Mouse (Mus musculus) embryonic facial prominence, embryonic 13.5 days (tissue): ENCODE results near the gene Disp1. TPM values are rescaled to one million over a fixed set of nuclear protein-coding genes. Genes with fewer than 3 reads are reported as not detected.

Experiments
- ATAC-seq: fragments of 200-750 bp; cut with Nextera tagmentation; 2 replicates; pipeline ENCODE4 v1.8.0; 2017; ENCODE audit warnings: low read depth; ENCODE audit not compliant: insufficient number of reproducible peaks, insufficient read depth, low FRiP score, low TSS enrichment
- H3K27ac ChIP-seq: fragments of 300-500 bp; sonication (generic); 2 replicates; pipeline ENCODE4 v1.5.1; 2015; ENCODE audit warnings: moderate library complexity, mild to moderate bottlenecking, inconsistent platforms
- H3K27me3 ChIP-seq: fragments of 300-500 bp; sonication (generic); 2 replicates; pipeline ENCODE4 v1.6.1; 2015; ENCODE audit warnings: mild to moderate bottlenecking, inconsistent platforms
- H3K36me3 ChIP-seq: fragments of 300-500 bp; sonication (generic); 2 replicates; pipeline ENCODE4 v1.6.1; 2015; ENCODE audit warnings: mild to moderate bottlenecking, inconsistent platforms
- H3K4me1 ChIP-seq: fragments of 300-500 bp; sonication (generic); 2 replicates; pipeline ENCODE4 v1.6.1; 2015; ENCODE audit warnings: inconsistent platforms
- H3K4me2 ChIP-seq: fragments of 300-500 bp; sonication (generic); 2 replicates; pipeline ENCODE4 v1.6.1; 2015; ENCODE audit warnings: moderate library complexity, mild to moderate bottlenecking, inconsistent platforms
- H3K4me3 ChIP-seq: fragments of 300-500 bp; sonication (generic); 2 replicates; pipeline ENCODE4 v1.5.1; 2015; ENCODE audit warnings: mild to moderate bottlenecking, inconsistent platforms
- H3K9ac ChIP-seq: fragments of 300-500 bp; sonication (generic); 2 replicates; pipeline ENCODE4 v1.6.1; 2015; ENCODE audit warnings: mild to moderate bottlenecking, inconsistent platforms
- H3K9me3 ChIP-seq: fragments of 300-500 bp; sonication (generic); 2 replicates; pipeline ENCODE4 v1.6.1; 2016; ENCODE audit warnings: inconsistent platforms
- WGBS: fragments of 180-500 bp; shearing (Covaris S2); methylation state at CpG from one replicate; pipeline ENCODE4 v1.1.7; 2015; ENCODE audit warnings: mixed read lengths; 5-methylcytosine and 5-hydroxymethylcytosine counted together
- polyA plus RNA-seq: library from polyadenylated mRNA; unstranded; fragments of >200 nt; fragmentation: Nextera tagmentation; extraction: Ambion mirVana; gene quantifications from 2 replicates; pipeline ENCODE4 v1.2.1, GENCODE M21; 2015

Gene Disp1
- polyA plus RNA-seq, 1 experiment from 2014 or later = 17.2 TPM

DNA sequence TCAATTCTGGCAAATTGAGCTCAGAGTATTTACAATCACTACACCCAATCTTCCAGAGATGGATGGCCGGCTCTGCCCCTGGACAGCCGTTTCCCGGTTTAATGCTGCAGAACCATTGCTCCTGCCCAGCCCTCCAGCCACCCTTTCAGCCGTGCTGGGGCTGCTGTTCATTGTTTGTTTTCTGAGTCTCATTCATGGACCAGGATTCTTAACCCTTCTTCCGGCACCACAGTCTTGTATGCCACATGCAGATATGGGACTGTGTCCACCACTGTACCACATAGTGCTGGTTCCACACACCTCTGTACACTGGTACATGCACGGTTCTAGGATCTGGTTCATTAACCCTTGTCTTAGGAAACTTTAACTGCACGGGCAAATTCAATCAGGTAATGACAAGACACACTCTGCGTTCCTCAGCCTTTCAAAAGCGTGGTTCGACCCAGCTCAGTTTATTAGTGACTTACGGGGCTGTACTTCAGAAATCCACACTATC is 12.4 kb upstream of the Disp1 start:
- H3K36me3 ChIP-seq = no peaks in the 10 kb centered on the region
- H3K4me3 ChIP-seq = no peak overlapping the region
- no peak for ATAC-seq
- H3K9ac ChIP-seq = no peak overlapping the region
- no peaks in the 10 kb centered on the region for H3K9me3 ChIP-seq
- no peaks in the 10 kb centered on the region for H3K27me3 ChIP-seq
- no peak overlapping the region for H3K27ac ChIP-seq
- 84% methylated on average over 11 of the region's 11 CpGs for WGBS
- no peak overlapping the region for H3K4me2 ChIP-seq
- peaks cover 10% of the 10 kb centered on the region for H3K4me1 ChIP-seq

DNA sequence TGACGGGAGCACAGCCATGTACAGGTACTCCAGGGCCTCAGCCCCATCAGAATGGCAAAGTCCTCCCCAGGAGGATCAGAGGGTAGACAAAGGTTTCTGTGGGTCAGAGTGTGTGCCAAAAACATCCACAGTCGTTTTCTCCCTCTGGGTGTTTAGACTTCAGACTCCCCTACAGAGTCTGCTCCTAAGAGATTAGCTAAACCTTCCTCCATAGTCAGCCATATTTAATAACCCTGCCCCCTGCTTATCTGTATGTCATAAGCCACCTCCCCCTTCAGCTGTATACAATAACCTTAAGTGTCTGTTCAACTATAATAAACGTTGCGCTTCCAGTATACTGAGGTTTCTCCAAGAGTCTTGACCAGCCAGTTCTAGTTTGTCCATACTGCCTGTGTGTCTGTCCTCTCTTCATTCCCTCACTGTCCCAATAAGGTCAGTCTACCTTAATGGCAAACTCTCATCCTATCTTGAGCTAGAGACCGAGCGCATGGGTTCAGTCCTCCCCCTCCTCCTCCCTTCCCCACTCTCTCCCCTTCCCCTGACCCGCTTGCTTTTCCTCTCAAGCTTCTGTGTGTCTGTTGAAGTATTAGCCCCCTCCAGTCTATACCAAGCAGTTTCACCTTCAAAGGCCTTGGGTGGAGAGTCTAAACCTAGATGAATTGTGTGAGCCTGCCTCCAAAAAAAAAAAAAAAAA is 11.8 kb upstream of the Disp1 start:
- H3K27me3 ChIP-seq = no peaks in the 10 kb centered on the region
- no peak overlapping the region for H3K9ac ChIP-seq
- peaks cover 13% of the 10 kb centered on the region for H3K4me1 ChIP-seq
- H3K9me3 ChIP-seq = no peaks in the 10 kb centered on the region
- no peak overlapping the region for H3K4me2 ChIP-seq
- ATAC-seq = no peak
- H3K4me3 ChIP-seq = no peak overlapping the region
- H3K27ac ChIP-seq = no peak overlapping the region
- H3K36me3 ChIP-seq = no peaks in the 10 kb centered on the region
- 68% methylated on average over 7 of the region's 7 CpGs for WGBS

DNA sequence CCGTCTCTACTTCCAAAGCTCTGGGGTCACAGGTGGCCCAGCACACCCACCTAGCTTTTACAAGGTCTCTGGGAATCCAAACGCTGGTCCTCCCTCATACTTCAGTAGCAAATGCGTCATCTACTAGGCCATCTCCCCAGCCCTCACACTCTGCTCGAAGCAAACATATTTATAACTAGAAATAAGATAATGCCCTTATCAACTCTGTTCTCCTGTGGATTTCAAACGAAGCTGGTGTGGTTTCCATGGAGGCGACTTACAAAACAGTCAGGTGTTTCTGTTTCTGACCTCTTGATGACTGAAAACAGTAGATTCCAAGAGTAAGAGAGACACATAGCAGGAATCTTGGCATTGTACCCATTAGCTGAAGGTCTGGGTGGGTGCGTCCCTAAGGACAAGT is 6.1 kb upstream of the Disp1 start:
- Histone ChIP-seq H3K4me2 (no peak overlapping the region), H3K27me3 (no peaks in the 10 kb centered on the region), H3K27ac (no peak overlapping the region), H3K9ac (no peak overlapping the region), H3K4me3 (no peak overlapping the region), H3K9me3 (no peaks in the 10 kb centered on the region), H3K4me1 (peaks cover 14% of the 10 kb centered on the region), H3K36me3 (no peaks in the 10 kb centered on the region)
- 87% methylated on average over 7 of the region's 7 CpGs for WGBS
- no peak for ATAC-seq

DNA sequence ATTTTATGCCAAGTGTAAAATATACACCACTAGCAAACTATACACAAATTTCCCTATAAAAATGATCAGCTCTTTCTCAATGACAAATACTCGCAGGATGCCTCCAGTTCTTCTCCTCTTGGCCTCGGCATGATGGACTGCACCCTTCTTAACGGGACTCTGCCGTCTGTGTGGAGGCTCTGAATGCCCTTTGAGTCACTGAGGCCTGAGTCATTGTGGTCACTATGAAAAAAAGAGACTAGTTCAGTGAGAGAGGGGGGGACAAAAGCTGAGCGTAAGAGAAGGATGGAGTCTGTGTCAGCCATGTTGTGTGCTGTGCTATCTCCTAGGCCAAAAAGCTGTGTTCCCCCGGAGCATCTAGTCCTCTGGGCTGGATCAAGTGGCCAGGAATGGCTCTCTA is 2.3 kb downstream of the Disp1 start:
- H3K27ac ChIP-seq = no peak overlapping the region
- no peak overlapping the region for H3K4me2 ChIP-seq
- 93% methylated on average over 6 of the region's 6 CpGs for WGBS

DNA sequence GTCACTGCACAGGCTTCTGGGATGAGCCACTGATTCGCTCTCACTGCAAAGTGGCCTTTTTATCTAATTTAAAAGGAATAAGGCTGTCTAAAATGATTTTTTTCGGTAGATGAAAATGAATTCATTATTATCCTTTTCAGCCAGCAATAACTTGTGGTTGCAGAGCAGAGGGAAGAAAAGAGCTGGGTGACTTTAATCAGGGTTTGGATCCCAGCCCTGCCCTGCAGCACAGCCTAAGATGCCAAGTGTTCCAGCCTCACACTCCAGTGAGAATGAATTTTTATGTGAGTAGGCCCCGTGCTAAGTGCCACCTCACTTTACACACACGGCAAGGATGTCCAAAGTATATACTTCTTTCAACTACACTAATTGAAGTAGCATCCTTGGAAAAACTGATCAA is 4.6 kb downstream of the Disp1 start:
- H3K9me3 ChIP-seq = no peaks in the 10 kb centered on the region
- H3K4me3 ChIP-seq = no peak overlapping the region
- WGBS = 57% methylated on average over 4 of the region's 4 CpGs
- H3K27ac ChIP-seq = no peak overlapping the region; the same call in 1 of the 2 replicates
- ATAC-seq = no peak
- no peak overlapping the region for H3K4me2 ChIP-seq
- peaks cover 4% of the 10 kb centered on the region; the same call in 1 of the 2 replicates for H3K36me3 ChIP-seq
- H3K9ac ChIP-seq = no peak overlapping the region
- peaks cover 63% of the 10 kb centered on the region for H3K4me1 ChIP-seq
- no peaks in the 10 kb centered on the region for H3K27me3 ChIP-seq

More for the DNA sequence above, 2.3 kb downstream of the Disp1 start:
- H3K36me3 ChIP-seq = peaks cover 4% of the 10 kb centered on the region; the same call in 1 of the 2 replicates
- H3K27me3 ChIP-seq = no peaks in the 10 kb centered on the region
- ATAC-seq = no peak
- H3K4me1 ChIP-seq = peaks cover 53% of the 10 kb centered on the region
- H3K4me3 ChIP-seq = no peak overlapping the region
- H3K9me3 ChIP-seq = no peaks in the 10 kb centered on the region
- H3K9ac ChIP-seq = no peak overlapping the region

DNA sequence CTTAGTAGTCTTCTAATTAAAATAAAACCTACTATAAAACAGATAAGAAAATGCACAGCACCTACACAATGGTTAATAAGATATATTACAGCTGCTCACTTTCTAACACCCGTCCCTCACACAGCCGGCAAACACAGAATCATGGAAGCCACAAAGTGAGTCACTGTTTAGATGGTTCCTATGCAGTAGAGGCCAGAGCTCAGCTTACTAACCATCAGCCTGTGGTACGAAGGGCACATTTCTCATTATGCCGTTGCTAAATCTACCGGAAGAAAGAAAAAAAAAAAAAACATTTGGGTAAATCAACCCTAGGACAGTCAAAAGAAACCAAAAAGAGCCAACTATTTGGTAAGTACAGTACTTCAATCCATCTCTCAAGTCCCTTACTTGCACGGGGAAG is 5.6 kb downstream of the Disp1 start:
- Histone ChIP-seq H3K9me3 (no peaks in the 10 kb centered on the region), H3K27me3 (no peaks in the 10 kb centered on the region), H3K27ac (no peak overlapping the region), H3K4me3 (no peak overlapping the region), H3K9ac (no peak overlapping the region), H3K36me3 (peaks cover 4% of the 10 kb centered on the region; the same call in 1 of the 2 replicates), H3K4me2 (no peak overlapping the region), H3K4me1 (peaks cover 63% of the 10 kb centered on the region)
- no peak for ATAC-seq
- 86% methylated on average over 6 of the region's 6 CpGs for WGBS

DNA sequence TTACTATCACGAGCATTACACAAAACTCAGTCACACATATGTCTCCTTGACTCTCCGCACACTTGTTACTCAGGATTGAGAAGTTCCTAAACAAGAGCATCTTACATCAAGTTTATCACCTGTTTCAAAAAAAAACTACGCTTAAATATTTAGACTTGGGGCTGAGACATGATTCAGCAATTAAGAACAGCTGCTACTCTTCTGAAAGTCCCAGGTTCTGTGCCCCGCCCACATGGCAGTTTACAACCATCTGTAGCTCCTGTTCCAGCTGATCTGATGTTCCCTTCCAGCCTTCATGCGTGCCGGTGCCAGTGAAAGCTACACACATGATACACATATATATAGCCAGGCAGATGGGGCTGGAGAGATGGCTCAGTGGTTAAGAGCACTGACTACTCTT is 7.5 kb downstream of the Disp1 start:
- no peak overlapping the region for H3K4me3 ChIP-seq
- no peak overlapping the region for H3K4me2 ChIP-seq
- no peaks in the 10 kb centered on the region for H3K9me3 ChIP-seq
- peaks cover 1% of the 10 kb centered on the region; the same call in 1 of the 2 replicates for H3K36me3 ChIP-seq
- no peak overlapping the region for H3K27ac ChIP-seq
- ATAC-seq = no peak
- WGBS = 79% methylated on average over 6 of the region's 6 CpGs
- H3K4me1 ChIP-seq = peaks cover 46% of the 10 kb centered on the region
- H3K27me3 ChIP-seq = no peaks in the 10 kb centered on the region
- H3K9ac ChIP-seq = no peak overlapping the region

DNA sequence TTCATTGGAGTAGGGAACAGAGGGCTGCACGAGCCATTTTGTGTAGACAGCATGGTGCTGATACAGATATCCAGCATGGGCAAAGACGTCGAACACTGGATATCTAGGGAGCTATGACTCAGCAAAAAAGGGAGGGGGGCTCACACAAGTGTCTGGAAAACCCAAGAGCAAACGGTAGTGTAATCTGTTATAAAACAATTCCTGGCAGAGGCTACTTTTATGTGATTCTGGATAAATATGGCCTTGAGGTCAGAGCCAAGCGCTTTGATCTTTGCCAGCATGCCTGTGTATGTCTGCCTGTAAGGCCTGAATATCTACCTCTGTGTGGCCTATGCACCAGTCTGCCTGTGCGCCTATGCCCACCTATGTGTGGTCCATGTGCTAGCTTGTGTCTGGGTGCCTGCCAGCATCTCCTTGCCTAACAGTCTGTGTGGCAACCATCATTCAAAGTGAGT is 8.5 kb downstream of the Disp1 start:
- 68% methylated on average over 6 of the region's 6 CpGs for WGBS
- ATAC-seq = no peak
- H3K9ac ChIP-seq = no peak overlapping the region
- no peak overlapping the region for H3K27ac ChIP-seq
- H3K9me3 ChIP-seq = no peaks in the 10 kb centered on the region
- peaks cover 46% of the 10 kb centered on the region for H3K4me1 ChIP-seq
- no peaks in the 10 kb centered on the region for H3K36me3 ChIP-seq
- H3K4me3 ChIP-seq = no peak overlapping the region
- no peak overlapping the region for H3K4me2 ChIP-seq
- no peaks in the 10 kb centered on the region for H3K27me3 ChIP-seq

DNA sequence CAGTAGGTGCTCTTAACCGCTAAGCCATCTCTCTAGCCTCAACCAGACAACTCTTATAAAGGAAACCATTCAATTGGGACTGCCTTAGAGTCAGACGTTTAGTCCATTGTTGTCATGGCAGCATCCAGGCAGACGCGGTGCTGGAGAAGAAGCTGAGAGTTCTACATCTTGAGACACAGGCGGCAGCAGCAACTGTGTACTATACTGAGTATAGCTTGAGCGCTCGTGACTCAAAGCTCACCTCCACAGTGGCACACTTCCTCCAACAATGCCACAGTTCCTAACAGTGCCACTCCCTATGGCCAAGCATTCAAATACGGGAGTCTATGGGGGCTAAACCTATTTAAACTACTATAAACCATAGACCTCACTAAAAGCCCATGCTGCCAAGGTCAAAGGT is 11.2 kb downstream of the Disp1 start:
- Histone ChIP-seq H3K4me3 (no peak overlapping the region), H3K36me3 (no peaks in the 10 kb centered on the region), H3K4me2 (no peak overlapping the region), H3K27ac (no peak overlapping the region), H3K27me3 (no peaks in the 10 kb centered on the region), H3K4me1 (peaks cover 28% of the 10 kb centered on the region), H3K9ac (no peak overlapping the region), H3K9me3 (no peaks in the 10 kb centered on the region)
- ATAC-seq = no peak
- 93% methylated on average over 8 of the region's 8 CpGs for WGBS

DNA sequence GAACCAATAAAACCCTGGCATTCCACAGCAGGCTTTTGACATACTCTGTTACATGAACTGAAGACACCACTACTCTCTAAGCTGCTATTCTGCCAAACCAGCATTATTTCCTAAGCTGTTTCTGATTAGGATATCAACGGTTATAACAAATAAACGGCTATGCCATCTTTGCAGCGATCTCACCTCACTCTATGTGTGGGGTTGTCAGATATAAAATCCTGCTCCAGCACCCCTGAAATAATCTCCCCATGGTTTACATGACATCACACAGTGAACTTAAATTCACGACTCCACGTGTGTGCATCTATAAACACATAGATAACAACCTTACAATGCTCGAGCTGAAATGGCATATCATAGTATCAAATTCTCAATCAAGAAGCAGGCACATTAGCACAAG is 13.7 kb downstream of the Disp1 start:
- no peaks in the 10 kb centered on the region for H3K9me3 ChIP-seq
- peaks cover 19% of the 10 kb centered on the region for H3K4me1 ChIP-seq
- 67% methylated on average over 6 of the region's 6 CpGs for WGBS
- no peaks in the 10 kb centered on the region for H3K36me3 ChIP-seq
- H3K27ac ChIP-seq = no peak overlapping the region
- H3K27me3 ChIP-seq = no peaks in the 10 kb centered on the region
- no peak overlapping the region for H3K4me3 ChIP-seq
- H3K4me2 ChIP-seq = no peak overlapping the region
- no peak for ATAC-seq
- H3K9ac ChIP-seq = no peak overlapping the region

DNA sequence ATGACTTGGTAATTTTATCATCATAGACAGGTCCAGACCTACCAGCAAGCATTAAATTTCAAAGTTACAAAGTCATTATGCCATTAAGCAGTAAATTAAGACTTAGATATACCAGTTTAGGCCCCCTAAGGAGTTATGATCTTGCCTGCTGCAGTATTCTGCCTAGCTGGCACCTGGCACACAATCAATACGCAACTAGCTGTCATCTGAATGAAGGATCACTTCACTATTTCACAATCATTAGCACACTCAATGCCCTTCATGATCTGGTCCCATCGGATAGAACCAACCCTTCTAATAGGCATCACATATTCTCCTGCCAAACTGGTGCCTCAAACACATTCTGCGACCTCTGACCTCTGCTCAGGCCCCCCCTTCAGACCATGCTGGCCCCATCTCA is 14.2 kb downstream of the Disp1 start:
- Histone ChIP-seq H3K4me3 (no peak overlapping the region), H3K4me2 (no peak overlapping the region), H3K27me3 (no peaks in the 10 kb centered on the region), H3K9me3 (no peaks in the 10 kb centered on the region), H3K4me1 (peaks cover 18% of the 10 kb centered on the region), H3K9ac (no peak overlapping the region), H3K27ac (no peak overlapping the region), H3K36me3 (no peaks in the 10 kb centered on the region)
- no peak for ATAC-seq
- 84% methylated on average over 3 of the region's 3 CpGs for WGBS

DNA sequence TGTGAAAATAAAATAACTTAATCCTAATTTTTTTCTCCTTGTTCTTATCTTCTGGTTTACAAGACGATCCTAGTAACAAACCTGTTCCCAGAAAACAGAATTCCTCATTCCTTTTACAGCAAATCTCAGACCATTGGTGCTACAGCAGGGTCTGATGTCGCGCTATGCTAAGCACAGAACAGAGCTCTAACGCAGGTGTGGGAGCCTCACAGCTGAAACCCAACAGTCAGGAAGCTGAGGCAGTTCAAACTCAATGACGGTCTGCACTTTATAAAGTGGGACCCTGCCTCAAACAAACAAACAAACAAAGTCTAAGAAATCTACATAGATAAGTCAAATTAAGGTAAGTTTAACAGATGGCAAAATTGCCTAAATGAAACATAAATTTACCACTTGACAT is 20.4 kb downstream of the Disp1 start:
- WGBS = 88% methylated on average over 5 of the region's 5 CpGs
- Histone ChIP-seq H3K9ac (no peak overlapping the region), H3K27ac (no peak overlapping the region), H3K9me3 (no peaks in the 10 kb centered on the region), H3K4me3 (no peak overlapping the region), H3K36me3 (no peaks in the 10 kb centered on the region), H3K27me3 (no peaks in the 10 kb centered on the region), H3K4me1 (peaks cover 9% of the 10 kb centered on the region), H3K4me2 (no peak overlapping the region)
- no peak for ATAC-seq
